Mouse (Mus musculus): ENCODE results near the gene Taar8a. TPM values are rescaled to one million over a fixed set of nuclear protein-coding genes. Genes with fewer than 3 reads are reported as not detected.
"Not testable (repeated sequence)": the region's sequence is repeated elsewhere in the genome, so short reads cannot be mapped to it uniquely, and the experiment has no call there.

Taar8a gene
- total and polyA plus RNA-seq, 3 experiments: not detected

GRCm38 (mm10) chr10:24087168-24087567 lies 10.9 kb downstream of the Taar8a start:
- H3K4me3 ChIP-seq: no peak overlapping the region
- TF ChIP-seq POLR2A (IDR thresholded peaks at IDR 0.05; ENCODE audit: insufficient read depth, low read depth, low read length) (no peak), CTCF (IDR thresholded peaks at IDR 0.05) (no peak), EP300 (IDR thresholded peaks at IDR 0.05; ENCODE audit: insufficient read depth, low read depth, low read length) (no peak)
- H3K9ac ChIP-seq (ENCODE audit: low read depth, low read length): no peak overlapping the region
- H3K36me3 ChIP-seq (ENCODE audit: control insufficient read depth, insufficient read depth, low read length): no peaks in the 10 kb centered on the region
- 77% methylated on average over 2 of the region's 2 CpGs for WGBS
- no peak for DNase-seq
- H3K4me1 ChIP-seq (ENCODE audit: control insufficient read depth, insufficient read depth, low read length): no peaks in the 10 kb centered on the region; the same call in 1 of the 2 replicates
- no peaks in the 10 kb centered on the region for H3K79me2 ChIP-seq (replicated peaks; ENCODE audit: control insufficient read depth, insufficient read depth, low read length)
- H3K27me3 ChIP-seq (ENCODE audit: control insufficient read depth, insufficient read depth, low read length): no peaks in the 10 kb centered on the region
- intact Hi-C loops (cut with DNase I): no loop called here
- H3K27ac ChIP-seq: no peak overlapping the region

- 56% methylated on average over 2 of the region's 2 CpGs for WGBS
- no peak for DNase-seq
- no peaks in the 10 kb centered on the region for H3K79me2 ChIP-seq (replicated peaks; ENCODE audit: control insufficient read depth, insufficient read depth, low read length)
- no peak for TF ChIP-seq POLR2A (IDR thresholded peaks at IDR 0.05; ENCODE audit: insufficient read depth, low read depth, low read length)
- no peak for TF ChIP-seq CTCF (IDR thresholded peaks at IDR 0.05)
- no peak for TF ChIP-seq EP300 (IDR thresholded peaks at IDR 0.05; ENCODE audit: insufficient read depth, low read depth, low read length)
- H3K36me3 ChIP-seq (ENCODE audit: control insufficient read depth, insufficient read depth, low read length): no peaks in the 10 kb centered on the region
- no peak within 1 kb of the TSS for H3K4me3 ChIP-seq
- no peak within 1 kb of the TSS for H3K27ac ChIP-seq
- no peaks in the 10 kb centered on the region for H3K27me3 ChIP-seq (ENCODE audit: control insufficient read depth, insufficient read depth, low read length)
- intact Hi-C loops (cut with DNase I): no loop called here
- H3K9ac ChIP-seq (ENCODE audit: low read depth, low read length): no peak within 1 kb of the TSS
- no peaks in the 10 kb centered on the region; the same call in 1 of the 2 replicates for H3K4me1 ChIP-seq (ENCODE audit: control insufficient read depth, insufficient read depth, low read length)
Observed at GRCm38 (mm10) chr10:24092194-24092593, 15.9 kb downstream of the Taar8a start, which contains the start of gene Taar8b. Gene Taar8b (minus strand): TSS chr10:24092294.

DNA sequence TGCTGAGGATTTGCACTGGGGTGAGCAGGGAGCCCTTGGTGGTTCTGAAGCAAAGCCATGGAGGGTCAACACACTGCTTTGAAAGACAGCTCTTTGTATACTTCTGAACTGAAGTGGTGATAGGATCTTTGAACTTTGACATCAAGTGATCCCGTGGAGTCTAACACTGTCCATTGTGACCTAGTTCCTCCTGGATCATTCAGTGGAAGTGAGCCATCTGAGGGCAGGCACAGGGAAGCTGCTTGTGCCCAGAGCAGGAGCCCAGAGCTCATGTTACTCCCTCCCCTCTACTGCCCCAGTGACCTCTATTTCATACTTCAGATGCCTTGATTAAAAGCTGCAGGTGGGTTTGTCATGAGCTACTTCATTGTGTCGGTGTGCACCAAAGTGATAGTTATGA lies 20.7 kb downstream of the Taar8a start:
- H3K9ac ChIP-seq (ENCODE audit: low read depth, low read length); intact Hi-C loops (cut with DNase I); H3K27me3 ChIP-seq (ENCODE audit: control insufficient read depth, insufficient read depth, low read length); H3K79me2 ChIP-seq (replicated peaks; ENCODE audit: control insufficient read depth, insufficient read depth, low read length); H3K36me3 ChIP-seq (ENCODE audit: control insufficient read depth, insufficient read depth, low read length); H3K27ac ChIP-seq; DNase-seq; H3K4me3 ChIP-seq; H3K4me1 ChIP-seq (ENCODE audit: control insufficient read depth, insufficient read depth, low read length): not testable (repeated sequence)
- WGBS: 69% methylated on average over 2 of the region's 2 CpGs

GRCm38 (mm10) chr10:24101812-24102211 lies 25.5 kb downstream of the Taar8a start, which contains the start of gene Taar8c:
Gene Taar8c (minus strand): TSS chr10:24101912.
- H3K79me2 ChIP-seq (replicated peaks; ENCODE audit: control insufficient read depth, insufficient read depth, low read length); H3K36me3 ChIP-seq (ENCODE audit: control insufficient read depth, insufficient read depth, low read length); H3K9ac ChIP-seq (ENCODE audit: low read depth, low read length); DNase-seq; H3K27me3 ChIP-seq (ENCODE audit: control insufficient read depth, insufficient read depth, low read length); intact Hi-C loops (cut with DNase I); H3K4me3 ChIP-seq; H3K27ac ChIP-seq; H3K4me1 ChIP-seq (ENCODE audit: control insufficient read depth, insufficient read depth, low read length): not testable (repeated sequence)
- 76% methylated on average over 1 of the region's 3 CpGs for WGBS

- H3K79me2 ChIP-seq (replicated peaks; ENCODE audit: control insufficient read depth, insufficient read depth, low read length); intact Hi-C loops (cut with DNase I): not testable (repeated sequence)
- 12% methylated on average over 1 of the region's 1 CpGs for WGBS
Observed at GRCm38 (mm10) chr10:24103299-24103698, 27.0 kb downstream of the Taar8a start.

GRCm38 (mm10) chr10:24107747-24108146 lies 31.4 kb downstream of the Taar8a start:
- no peak overlapping the region for H3K27ac ChIP-seq
- DNase-seq: no peak
- intact Hi-C loops (cut with DNase I): no loop called here
- no peak overlapping the region for H3K9ac ChIP-seq (ENCODE audit: low read depth, low read length)
- H3K79me2 ChIP-seq (replicated peaks; ENCODE audit: control insufficient read depth, insufficient read depth, low read length): no peaks in the 10 kb centered on the region
- WGBS: 45% methylated on average over 5 of the region's 5 CpGs
- H3K4me1 ChIP-seq (ENCODE audit: control insufficient read depth, insufficient read depth, low read length): no peaks in the 10 kb centered on the region
- TF ChIP-seq CTCF (IDR thresholded peaks at IDR 0.05) (no peak), POLR2A (IDR thresholded peaks at IDR 0.05; ENCODE audit: insufficient read depth, low read depth, low read length) (no peak), EP300 (IDR thresholded peaks at IDR 0.05; ENCODE audit: insufficient read depth, low read depth, low read length) (no peak)
- no peaks in the 10 kb centered on the region for H3K36me3 ChIP-seq (ENCODE audit: control insufficient read depth, insufficient read depth, low read length)
- H3K27me3 ChIP-seq (ENCODE audit: control insufficient read depth, insufficient read depth, low read length): no peaks in the 10 kb centered on the region
- H3K4me3 ChIP-seq: no peak overlapping the region

More at GRCm38 (mm10) chr10:24103299-24103698, 27.0 kb downstream of the Taar8a start:
- H3K27ac ChIP-seq; DNase-seq; H3K4me3 ChIP-seq; H3K27me3 ChIP-seq (ENCODE audit: control insufficient read depth, insufficient read depth, low read length); H3K9ac ChIP-seq (ENCODE audit: low read depth, low read length); H3K4me1 ChIP-seq (ENCODE audit: control insufficient read depth, insufficient read depth, low read length); H3K36me3 ChIP-seq (ENCODE audit: control insufficient read depth, insufficient read depth, low read length): not testable (repeated sequence)

DNA sequence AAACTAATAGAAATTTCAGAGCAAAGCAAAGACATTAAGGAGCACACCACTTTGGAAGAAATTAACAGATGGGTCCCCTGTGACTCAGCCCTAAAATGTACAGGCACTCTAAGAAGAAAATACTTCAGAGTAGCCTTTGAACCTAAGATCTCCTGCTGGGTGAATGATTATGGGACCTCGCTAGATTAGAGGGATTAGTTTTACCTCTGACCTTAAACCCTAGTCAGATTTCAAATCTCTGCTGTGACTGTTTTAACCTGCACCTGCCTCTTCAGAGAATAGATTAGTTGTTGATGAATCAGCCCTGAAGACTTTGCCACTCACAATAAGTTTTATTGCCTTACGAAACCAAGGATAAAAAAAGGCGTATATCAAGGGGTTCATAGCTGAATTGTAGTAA lies 31.9 kb downstream of the Taar8a start:
- H3K27me3 ChIP-seq (ENCODE audit: control insufficient read depth, insufficient read depth, low read length): no peaks in the 10 kb centered on the region
- H3K4me3 ChIP-seq: no peak overlapping the region
- DNase-seq: no peak
- no peaks in the 10 kb centered on the region for H3K36me3 ChIP-seq (ENCODE audit: control insufficient read depth, insufficient read depth, low read length)
- intact Hi-C loops (cut with DNase I): no loop called here
- no peak overlapping the region for H3K27ac ChIP-seq
- 79% methylated on average over 3 of the region's 3 CpGs for WGBS
- TF ChIP-seq CTCF (IDR thresholded peaks at IDR 0.05): no peak
- no peak for TF ChIP-seq POLR2A (IDR thresholded peaks at IDR 0.05; ENCODE audit: insufficient read depth, low read depth, low read length)
- no peak for TF ChIP-seq EP300 (IDR thresholded peaks at IDR 0.05; ENCODE audit: insufficient read depth, low read depth, low read length)
- no peaks in the 10 kb centered on the region for H3K4me1 ChIP-seq (ENCODE audit: control insufficient read depth, insufficient read depth, low read length)
- no peak overlapping the region for H3K9ac ChIP-seq (ENCODE audit: low read depth, low read length)
- H3K79me2 ChIP-seq (replicated peaks; ENCODE audit: control insufficient read depth, insufficient read depth, low read length): no peaks in the 10 kb centered on the region

DNA sequence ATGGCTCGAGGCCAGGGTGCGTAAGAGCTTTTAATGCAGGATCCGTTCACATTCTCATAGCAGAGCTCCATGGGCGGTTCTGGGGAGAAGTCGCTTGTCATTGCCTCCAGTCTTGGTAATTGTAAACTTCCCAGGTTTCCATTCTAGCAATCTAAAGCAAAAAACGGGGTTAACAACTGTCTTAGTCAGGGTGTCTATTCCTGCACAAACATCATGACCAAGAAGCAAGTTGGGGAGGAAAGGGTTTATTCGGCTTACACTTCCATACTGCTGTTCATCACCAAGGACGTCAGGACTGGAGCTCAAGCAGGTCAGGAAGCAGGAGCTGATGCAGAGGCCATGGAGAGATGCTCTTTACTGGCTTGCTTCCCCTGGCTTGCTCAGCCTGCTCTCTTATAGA lies 33.1 kb downstream of the Taar8a start, which contains the start of gene Taar9:
Taar9 (minus strand) TSS at position 101 of the 400 bp plus-strand sequence.
- intact Hi-C loops (cut with DNase I); H3K36me3 ChIP-seq (ENCODE audit: control insufficient read depth, insufficient read depth, low read length); H3K79me2 ChIP-seq (replicated peaks; ENCODE audit: control insufficient read depth, insufficient read depth, low read length); H3K27ac ChIP-seq; DNase-seq; H3K4me3 ChIP-seq; H3K27me3 ChIP-seq (ENCODE audit: control insufficient read depth, insufficient read depth, low read length); H3K9ac ChIP-seq (ENCODE audit: low read depth, low read length); H3K4me1 ChIP-seq (ENCODE audit: control insufficient read depth, insufficient read depth, low read length): not testable (repeated sequence)
- 76% methylated on average over 8 of the region's 8 CpGs for WGBS
